Comparison of ENCODE assay signal across 8 mouse cellular contexts in the genomic region with DNA sequence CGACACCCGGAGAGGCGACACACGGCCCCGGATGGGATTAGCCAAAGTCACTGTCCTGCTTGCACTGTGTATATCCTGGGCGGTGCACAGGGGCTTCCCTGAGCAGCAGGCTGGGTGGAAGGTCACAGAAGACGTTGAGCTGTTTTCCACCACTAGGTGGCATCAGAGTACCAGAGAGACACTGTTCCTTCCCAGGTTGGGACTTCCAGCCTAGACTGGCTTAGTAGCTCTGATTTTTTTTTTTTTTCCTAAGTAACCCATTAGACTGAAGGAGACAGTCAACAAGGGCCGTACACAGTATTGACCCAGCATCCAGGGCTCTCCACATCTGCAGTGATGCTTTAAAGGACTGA.
DNase-seq lines count a peak whose midpoint lies in the region; ATAC-seq and TF ChIP-seq lines count a peak whose summit lies in the region.

No protein-coding gene starts in this region.

- no peak overlapping the region for H3K27ac ChIP-seq in cerebellum, adult 2 months (ENCODE audit: insufficient read depth, low read length)
- H3K27ac ChIP-seq in hindbrain, embryonic 12.5 days = no peak overlapping the region
- H3K27ac ChIP-seq in lung, postnatal 0 days (ENCODE audit: low read length) = no peak overlapping the region

- TF ChIP-seq EP300 in lung, postnatal 0 days (IDR thresholded peaks at IDR 0.05) = no peak

- H3K9me3 ChIP-seq in hindbrain, embryonic 12.5 days (replicated peaks) = no peaks in the 10 kb centered on the region
- H3K9me3 ChIP-seq in lung, postnatal 0 days (ENCODE audit: low read length) = no peaks in the 10 kb centered on the region

- no peaks in the 10 kb centered on the region for H3K4me1 ChIP-seq in cerebellum, adult 2 months (ENCODE audit: control insufficient read depth, insufficient read depth, low read length)
- 0 out of 2 replicates have a peak, but pooled peaks cover 5% of the 10 kb centered on the region for H3K4me1 ChIP-seq in hindbrain, embryonic 12.5 days
- H3K4me1 ChIP-seq in lung, postnatal 0 days (ENCODE audit: insufficient read depth, low read depth, low read length) = no peaks in the 10 kb centered on the region

- no peaks in the 10 kb centered on the region for H3K27me3 ChIP-seq in cerebellum, adult 2 months (ENCODE audit: control insufficient read depth, insufficient read depth, low read length)
- H3K27me3 ChIP-seq in hindbrain, embryonic 12.5 days = no peaks in the 10 kb centered on the region
- no peaks in the 10 kb centered on the region for H3K27me3 ChIP-seq in lung, postnatal 0 days (replicated peaks; ENCODE audit: insufficient read depth, low read length)

- no peak overlapping the region for H3K4me3 ChIP-seq in cerebellum, adult 2 months (replicated peaks; ENCODE audit: insufficient read depth, low read depth, low read length)
- H3K4me3 ChIP-seq in hindbrain, embryonic 12.5 days = no peak overlapping the region
- no peak overlapping the region for H3K4me3 ChIP-seq in lung, postnatal 0 days (ENCODE audit: low read depth, low read length)

- no peak for TF ChIP-seq POLR2A in cerebellum, adult 2 months (IDR thresholded peaks at IDR 0.05; ENCODE audit: borderline replicate concordance, insufficient read depth, low read length)

- no peak overlapping the region for H3K9ac ChIP-seq in hindbrain, embryonic 12.5 days
- no peak overlapping the region for H3K9ac ChIP-seq in lung, postnatal 0 days (replicated peaks; ENCODE audit: low read depth)

- peak; percentile 63 for ATAC-seq in hindbrain, embryonic 12.5 days (ENCODE audit: low FRiP score)
- peak; percentile 87 for ATAC-seq in lung, postnatal 0 days

- 0 out of 2 replicates have a peak, but pooled peaks cover 3% of the 10 kb centered on the region for H3K36me3 ChIP-seq in hindbrain, embryonic 12.5 days
- H3K36me3 ChIP-seq in lung, postnatal 0 days (ENCODE audit: insufficient read depth, low read length) = no peaks in the 10 kb centered on the region

- H3K4me2 ChIP-seq in hindbrain, embryonic 12.5 days (replicated peaks) = no peak overlapping the region
- H3K4me2 ChIP-seq in lung, postnatal 0 days (replicated peaks; ENCODE audit: low read depth, low read length) = no peak overlapping the region

- peak; percentile 56 for DNase-seq in Muller cell, postnatal 12 days (ENCODE audit: inconsistent ontology term)
- DNase-seq in cerebellum, adult 2 months = peak; percentile 72 to 77
- peak; percentile 82 for DNase-seq in forelimb bud, embryonic 11.5 days (ENCODE audit: low read depth, low spot score)
- peak; percentile 64 to 81 for DNase-seq in layer of hippocampus, postnatal 14 days (ENCODE audit: low spot score in 2 of 2)
- DNase-seq in lung, postnatal 0 days (ENCODE audit: low spot score) = peak; percentile 91
- peak; percentile 52 for DNase-seq in ovary, postnatal 36 days (ENCODE audit: low spot score)
- DNase-seq in thymus, postnatal 36 days = peak; percentile 55 to 65

- peak; percentile 95 for TF ChIP-seq CTCF in cerebellum, adult 2 months (IDR thresholded peaks at IDR 0.05; ENCODE audit: borderline replicate concordance, insufficient read depth, low read depth, low read length)
- TF ChIP-seq CTCF in lung, postnatal 0 days (IDR thresholded peaks at IDR 0.05) = peak; percentile 95

- 2% methylated on average over 8 of the region's 8 CpGs for WGBS in cerebellum, adult 2 months
- 37% methylated on average over 8 of the region's 8 CpGs for WGBS in hindbrain, embryonic 12.5 days
- WGBS in lung, postnatal 0 days = 15% methylated on average over 8 of the region's 8 CpGs
